Mouse (Mus musculus) urinary bladder, adult 2 months (tissue): Measurements from ENCODE around the gene Gna12. TPM values are rescaled to one million over a fixed set of nuclear protein-coding genes. Genes with fewer than 3 reads are reported as not detected.

Experiments
- DNase-seq: peaks from one replicate; pipeline ENCODE4 v3.0.0; 2022; ENCODE audit warnings: low spot score
- polyA plus RNA-seq: library from polyadenylated mRNA; depleted of rRNA; stranded (reverse); fragments of >200 nt; gene quantifications from 2 replicates; pipeline ENCODE4 v1.2.3, GENCODE M21; 2012

Gene Gna12
- polyA plus RNA-seq, 1 experiment: 46.5 TPM

DNA sequence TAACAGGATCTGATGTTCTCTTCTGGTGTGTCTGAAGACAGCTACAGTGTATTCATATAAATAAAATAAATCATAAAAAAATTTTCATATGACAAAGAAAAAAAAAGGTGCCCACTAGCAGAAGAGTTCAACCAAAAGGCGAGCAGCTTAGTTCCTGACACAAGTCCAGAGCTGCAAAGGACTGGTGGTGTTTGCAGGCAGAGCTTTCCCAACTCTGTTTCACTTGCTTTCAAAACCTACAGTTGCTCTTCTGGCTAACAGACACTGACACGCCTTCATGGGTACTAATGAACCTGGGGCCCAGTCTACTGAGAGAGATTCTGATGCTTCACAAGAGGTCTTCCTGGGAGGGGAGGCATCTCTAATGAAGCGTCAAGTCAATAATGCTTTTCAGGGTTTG lies 34.2 kb downstream of the Gna12 start:
- no peak for DNase-seq

- DNase-seq: no peak
These were observed 35.1 kb downstream of the Gna12 start for GRCm38 (mm10) chr5:140795176-140795575.

- DNase-seq: no peak
These were observed 35.5 kb downstream of the Gna12 start for GRCm38 (mm10) chr5:140794753-140795152.

GRCm38 (mm10) chr5:140792233-140792632 lies 38.0 kb downstream of the Gna12 start:
- DNase-seq: no peak

- no peak for DNase-seq
These were observed 39.0 kb downstream of the Gna12 start for GRCm38 (mm10) chr5:140790937-140791877.

- DNase-seq: no peak
These were observed 39.8 kb downstream of the Gna12 start for GRCm38 (mm10) chr5:140790392-140790791.

DNA sequence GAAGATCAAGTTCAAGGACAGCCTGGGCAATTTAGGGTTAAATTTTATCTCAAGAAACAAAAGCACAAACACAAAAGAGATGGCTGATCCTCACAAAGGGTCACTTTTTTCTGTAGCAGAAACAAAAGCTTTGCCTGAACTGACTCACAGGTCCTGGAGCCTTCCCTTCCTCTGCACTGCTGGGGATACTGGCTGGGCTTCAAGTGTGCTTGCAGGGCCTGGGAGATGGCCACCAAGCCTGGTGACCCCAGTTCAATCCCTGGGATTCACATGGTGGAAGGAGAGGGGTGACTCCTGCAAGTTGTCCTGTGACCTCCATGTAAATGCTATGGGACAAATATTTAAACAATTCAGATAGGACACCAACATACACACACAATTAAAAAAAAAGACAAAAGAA lies 40.7 kb downstream of the Gna12 start:
- DNase-seq: no peak

DNA sequence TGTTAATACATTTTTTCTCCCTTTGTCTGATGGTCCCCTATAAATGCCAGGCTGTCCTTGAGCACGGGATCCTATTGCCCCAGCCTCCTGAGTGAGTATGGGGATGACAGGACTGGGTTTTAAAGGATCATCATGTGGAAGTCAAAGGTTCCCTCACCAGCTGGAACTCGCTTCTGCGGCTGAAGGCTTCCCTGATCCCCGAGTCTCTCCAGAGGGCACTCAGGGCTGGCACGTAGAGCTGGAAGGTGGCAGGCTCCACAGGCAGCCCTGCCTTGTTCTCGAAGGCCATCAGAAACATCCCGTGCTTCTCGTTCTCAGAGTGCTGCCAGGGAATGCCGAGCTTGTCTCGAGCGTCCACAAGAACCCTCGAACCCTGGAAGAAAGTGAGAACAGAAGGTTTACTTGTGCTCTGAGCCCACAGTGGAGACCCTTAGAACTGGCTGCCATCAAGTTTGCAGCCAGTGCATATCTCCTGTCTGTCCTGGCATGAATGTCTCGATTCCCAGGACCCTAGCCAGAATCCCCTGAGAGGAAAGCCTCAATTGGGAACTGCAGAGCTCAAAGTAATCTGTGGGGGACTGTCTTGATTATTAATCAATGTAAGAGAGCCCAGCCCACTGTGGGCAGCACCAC lies 44.9 kb downstream of the Gna12 start:
- no peak for DNase-seq

- DNase-seq: no peak
These were observed 45.9 kb downstream of the Gna12 start for GRCm38 (mm10) chr5:140784288-140784687.

- no peak for DNase-seq
These were observed 46.7 kb downstream of the Gna12 start for GRCm38 (mm10) chr5:140783577-140783976.

- DNase-seq: no peak
These were observed 48.2 kb downstream of the Gna12 start for GRCm38 (mm10) chr5:140781886-140782572.

- DNase-seq: no peak
These were observed 49.1 kb downstream of the Gna12 start for GRCm38 (mm10) chr5:140781122-140781521.

GRCm38 (mm10) chr5:140776968-140777367 lies 53.3 kb downstream of the Gna12 start:
- no peak for DNase-seq

DNA sequence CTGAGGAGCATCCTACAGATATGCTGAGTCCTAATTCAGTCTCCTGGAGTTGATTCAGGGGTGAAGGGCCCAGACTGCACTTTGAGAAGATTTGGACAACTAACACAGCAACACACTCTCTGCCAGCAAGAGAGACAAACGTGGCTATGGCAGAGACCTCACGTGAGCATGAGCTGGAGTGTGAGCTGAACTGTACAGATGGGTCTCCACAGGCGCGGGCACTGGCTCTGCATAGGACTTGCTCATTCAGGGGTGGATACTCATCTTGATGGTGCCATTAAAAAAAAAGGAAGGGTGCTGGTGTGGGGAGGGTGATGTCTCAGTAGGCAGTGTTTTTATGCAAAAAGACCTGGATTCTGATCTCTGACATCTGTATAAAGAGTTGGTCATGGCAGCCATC lies 55.1 kb downstream of the Gna12 start:
- no peak for DNase-seq

DNA sequence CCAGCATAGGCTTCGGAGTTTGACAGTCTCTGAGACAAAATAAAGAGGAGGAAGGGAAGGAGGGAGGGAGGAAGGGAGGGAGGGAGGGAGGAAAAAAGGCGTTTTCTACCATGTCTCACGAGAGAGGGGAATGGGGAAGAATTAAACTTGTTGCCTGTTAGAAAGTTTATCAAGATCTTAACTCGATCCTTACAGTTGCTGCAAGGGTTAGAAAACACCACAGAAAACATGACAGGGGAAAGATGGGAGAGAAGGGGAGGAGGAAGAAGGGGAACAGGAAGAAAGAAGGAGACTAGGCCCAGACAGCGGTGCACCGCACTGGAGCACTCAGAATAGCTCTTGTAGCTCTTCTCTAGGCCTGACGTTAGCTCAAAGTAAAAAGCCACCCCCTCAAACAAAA lies 58.1 kb downstream of the Gna12 start:
- no peak for DNase-seq

DNA sequence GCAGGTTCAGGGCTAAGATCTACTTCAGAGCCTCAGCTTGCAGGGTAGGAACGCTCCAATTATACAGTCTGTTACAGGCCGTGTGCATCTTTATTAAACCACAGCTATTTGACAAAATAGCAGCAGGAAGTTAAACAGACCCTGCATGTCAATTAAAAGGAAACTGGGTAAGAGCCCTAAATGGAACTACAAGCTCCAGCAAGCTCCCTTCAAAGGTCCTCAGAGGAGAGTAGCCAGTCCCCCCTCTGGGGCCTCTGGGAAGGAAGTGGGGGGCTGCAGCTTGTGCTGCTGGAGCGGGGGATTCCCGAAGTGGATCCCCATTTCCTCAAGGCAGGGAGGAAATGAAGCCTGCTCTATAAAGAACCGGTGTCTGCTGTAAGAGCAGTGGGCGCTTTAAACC lies 58.6 kb downstream of the Gna12 start:
- DNase-seq: no peak

- DNase-seq: no peak
These were observed 61.9 kb downstream of the Gna12 start for GRCm38 (mm10) chr5:140768333-140768732.

DNA sequence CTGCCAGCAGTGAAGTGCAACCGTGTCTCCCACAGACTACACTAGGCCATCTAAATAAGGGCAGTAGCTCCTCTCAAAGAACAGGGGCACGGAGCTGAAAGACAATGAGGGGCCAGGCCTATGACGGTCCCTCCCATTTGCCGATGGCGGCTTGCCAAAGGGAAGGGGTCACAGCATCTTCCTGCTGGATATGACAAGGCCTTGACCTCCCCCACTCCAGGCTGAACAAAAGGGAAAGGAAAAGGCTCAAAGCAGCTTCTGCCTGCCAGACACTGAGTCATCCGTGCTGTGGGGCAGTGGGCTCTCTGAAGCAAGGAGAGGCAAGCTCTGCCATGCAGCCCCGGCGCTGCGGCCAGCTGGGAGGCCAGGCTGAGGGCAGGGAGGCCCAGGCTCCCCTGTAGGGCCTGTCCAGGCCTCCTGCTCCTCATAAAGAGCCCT lies 62.5 kb downstream of the Gna12 start:
- DNase-seq: no peak

DNA sequence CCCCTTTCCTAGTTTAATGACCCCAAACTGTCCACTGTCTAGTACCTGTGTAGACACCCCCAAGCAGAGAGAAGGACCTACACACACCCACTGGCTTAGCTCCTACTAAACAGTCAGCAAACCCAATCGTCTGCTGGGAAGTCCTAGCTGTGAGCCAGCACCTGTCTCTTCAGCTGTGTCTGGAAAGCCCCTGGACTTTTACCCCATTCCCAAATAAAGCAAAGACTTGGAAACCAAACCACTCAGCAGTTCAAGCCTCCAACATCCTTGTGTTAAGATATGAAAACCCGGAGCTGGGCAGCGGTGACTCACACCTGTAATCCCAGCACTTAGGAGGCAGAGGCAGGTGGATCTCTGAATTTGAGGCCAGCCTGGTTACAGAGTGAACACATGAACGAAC lies 63.7 kb downstream of the Gna12 start:
- DNase-seq: no peak

DNA sequence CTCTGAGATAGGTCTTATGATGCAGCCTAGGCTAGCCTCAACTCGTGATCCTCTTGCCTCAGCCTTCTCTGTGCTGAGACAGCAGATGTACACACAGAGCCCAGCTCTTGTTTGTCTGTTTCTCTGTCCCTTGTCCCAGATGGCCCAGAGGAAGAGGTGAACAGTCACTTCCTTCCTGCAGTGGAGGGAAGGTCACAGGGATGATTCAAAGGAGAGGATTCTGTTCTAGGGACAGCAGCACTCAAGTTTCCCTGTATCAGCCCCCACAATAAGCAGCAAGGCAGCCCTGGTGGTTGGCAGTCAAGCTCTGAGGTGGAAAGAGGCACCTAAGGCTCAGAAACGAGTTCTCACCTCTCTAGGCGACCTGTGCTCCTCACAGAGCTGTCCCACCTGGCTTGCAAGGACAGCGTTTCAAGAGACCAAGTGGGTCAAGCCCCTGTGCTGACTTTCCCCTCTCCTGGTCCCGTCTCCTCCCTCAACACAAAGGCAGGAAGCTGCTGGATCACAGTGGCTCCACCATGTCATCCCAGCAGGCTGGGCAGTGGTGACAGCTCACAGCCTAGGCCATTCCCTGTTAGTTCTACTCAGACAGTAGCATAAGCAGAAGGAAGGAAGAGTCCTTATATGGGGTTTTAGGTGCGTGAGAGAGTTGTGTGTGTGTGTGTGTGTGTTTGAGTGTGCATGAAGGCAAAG lies 65.2 kb downstream of the Gna12 start:
- DNase-seq: no peak

DNA sequence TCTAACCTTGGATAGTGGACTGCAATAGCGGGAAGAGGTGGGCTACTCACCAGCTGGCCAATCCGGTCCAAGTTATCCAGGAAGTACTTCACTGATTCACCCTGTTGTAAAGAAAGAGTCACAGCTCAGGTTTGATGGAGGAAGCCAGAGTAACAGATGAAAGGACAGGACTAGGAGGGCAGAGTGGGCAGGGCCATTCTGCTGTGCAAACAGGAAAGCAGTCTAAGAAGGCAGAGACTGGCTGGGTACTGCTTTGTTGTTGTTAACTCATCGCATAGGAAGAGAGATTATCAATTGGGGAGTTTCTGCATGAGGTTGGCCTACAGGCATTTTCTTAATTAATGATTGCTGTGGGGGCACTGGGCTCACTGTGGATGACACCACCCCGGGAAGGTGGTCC lies 67.7 kb downstream of the Gna12 start:
- DNase-seq: no peak

GRCm38 (mm10) chr5:140758864-140759263 lies 71.4 kb downstream of the Gna12 start:
- no peak for DNase-seq
